Mouse (Mus musculus): Measurements from ENCODE around the gene Rsph9. TPM values are rescaled to one million over a fixed set of nuclear protein-coding genes. Genes with fewer than 3 reads are reported as not detected.

The Rsph9 gene
- total RNA-seq (2022), result 10 to 100 TPM; 24.8 to 32.8 (median 28.2) TPM

DNA sequence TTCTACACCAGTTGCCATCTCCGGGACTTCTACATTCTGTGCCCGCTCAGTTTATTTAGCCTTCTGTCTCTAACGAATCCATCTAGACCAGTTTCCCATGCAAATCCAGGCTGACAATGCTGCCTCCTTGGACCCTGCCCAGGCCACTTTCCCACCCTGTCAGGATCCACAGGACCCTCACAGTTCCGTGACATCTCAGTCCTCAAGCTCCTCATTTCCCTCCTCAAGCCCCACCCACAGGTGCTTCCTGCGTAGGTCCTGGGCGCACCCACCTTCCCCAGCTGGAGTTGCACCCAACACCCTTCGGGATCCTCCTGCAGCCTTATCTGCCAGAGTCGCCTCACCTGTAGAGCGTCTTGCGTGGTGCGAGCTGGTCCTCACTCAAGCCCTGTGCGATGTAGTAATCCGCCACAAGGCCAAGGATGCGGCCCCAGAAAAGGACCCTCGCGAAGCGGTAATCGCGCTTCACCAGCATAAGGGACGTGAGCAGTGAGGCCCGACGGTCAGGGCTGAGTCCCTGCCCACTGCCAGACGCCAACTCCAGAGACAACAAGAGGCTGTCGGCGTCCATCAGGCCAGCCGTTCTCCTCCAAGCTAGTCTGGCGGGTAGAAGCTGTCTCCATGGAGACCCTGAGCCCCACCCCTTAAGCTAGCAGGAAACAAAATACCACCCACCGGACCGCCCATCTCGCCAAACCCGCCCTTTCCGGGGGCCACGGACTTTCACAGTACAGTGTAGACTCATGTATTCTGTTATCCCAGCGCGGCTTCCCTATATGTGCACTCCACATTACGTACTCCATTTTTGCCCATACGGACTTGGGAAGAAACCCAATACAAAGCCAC lies at the start of gene Rsph9:
Gene Rsph9, minus strand, starts transcription at position 639 of the 846 bp plus-strand sequence.
- peak; percentile 79 to 82 for DNase-seq (ENCODE audit: low spot score in 2 of 2)

DNA sequence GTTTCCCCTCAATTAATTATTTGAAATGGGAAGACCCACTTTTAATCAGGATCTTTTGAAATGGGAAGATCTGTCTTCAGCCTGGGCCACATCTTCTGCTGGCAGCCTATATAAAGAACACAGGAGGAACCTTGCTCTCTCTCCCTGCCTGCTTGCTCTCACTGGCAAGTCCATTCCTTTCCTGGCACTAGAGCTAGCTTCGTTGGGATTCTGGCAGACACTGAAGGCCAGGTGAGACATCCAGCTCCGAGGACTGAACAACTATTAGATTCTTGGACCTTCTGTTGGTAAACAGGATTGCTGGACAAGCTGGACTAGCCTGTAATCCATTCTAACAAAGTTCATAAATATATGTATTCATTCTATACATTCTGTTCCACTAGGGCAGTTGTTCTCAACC lies 44.8 kb upstream of the Rsph9 start:
- no peak for DNase-seq (ENCODE audit: low spot score in 2 of 2)

DNA sequence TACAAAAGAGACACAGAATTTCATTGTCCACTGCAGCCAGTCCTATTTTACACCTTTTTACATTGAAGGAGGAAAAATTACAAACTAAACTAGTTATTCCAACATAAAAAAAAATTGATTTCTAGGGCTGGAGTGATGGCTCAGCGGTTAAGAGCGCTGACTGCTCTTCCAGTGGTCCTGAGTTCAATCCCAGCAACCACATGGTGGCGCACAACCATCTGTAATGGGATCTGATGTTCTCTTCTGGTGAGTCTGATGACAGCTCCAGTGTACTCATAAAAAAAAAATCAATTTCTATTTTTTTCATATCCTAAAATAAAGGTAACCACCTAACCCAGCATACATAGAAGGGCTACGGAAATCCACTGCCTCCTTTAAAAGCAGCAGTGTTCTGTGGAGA lies 38.3 kb upstream of the Rsph9 start:
- DNase-seq (ENCODE audit: low spot score in 2 of 2), result no peak

DNA sequence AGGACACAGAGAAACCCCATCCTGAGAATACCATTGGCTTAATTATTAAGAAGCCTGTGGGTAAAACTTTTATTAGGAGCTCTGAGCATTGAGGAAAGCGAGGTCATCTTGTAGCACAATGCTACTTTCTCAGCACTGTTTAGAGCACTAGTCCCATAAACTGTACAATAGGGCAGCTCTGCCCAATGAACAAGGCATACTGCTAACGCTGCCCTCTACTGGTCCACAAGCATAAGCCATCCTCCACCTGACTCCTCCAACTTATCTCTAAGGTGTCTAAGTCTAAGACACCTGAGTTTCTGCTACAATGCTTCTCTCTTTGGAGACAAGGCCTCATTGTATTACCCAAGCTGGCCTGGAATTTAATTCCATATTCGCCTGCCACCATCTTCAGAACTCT lies 26.5 kb upstream of the Rsph9 start:
- no peak for DNase-seq (ENCODE audit: low spot score in 2 of 2)

DNA sequence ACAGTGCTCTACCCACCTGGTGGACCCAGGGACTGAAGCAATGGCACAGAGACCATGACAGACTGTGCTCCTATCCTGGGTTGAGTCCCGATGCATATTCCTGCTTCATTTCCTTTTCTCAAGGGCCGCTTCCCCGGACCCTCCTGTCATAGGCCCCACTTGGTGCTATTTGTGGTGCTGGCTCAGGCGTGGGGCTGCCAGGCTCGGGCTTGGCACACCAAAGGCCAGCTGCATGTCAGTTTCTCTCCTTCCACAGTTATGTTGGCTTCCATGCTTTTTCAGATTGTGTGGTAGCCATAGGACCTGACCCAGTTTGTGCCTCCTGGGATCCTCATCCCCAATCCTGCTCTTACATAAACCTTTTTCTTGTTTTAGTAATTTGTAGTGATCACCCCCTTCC lies 24.8 kb upstream of the Rsph9 start:
- DNase-seq (ENCODE audit: low spot score in 2 of 2), result no peak

DNA sequence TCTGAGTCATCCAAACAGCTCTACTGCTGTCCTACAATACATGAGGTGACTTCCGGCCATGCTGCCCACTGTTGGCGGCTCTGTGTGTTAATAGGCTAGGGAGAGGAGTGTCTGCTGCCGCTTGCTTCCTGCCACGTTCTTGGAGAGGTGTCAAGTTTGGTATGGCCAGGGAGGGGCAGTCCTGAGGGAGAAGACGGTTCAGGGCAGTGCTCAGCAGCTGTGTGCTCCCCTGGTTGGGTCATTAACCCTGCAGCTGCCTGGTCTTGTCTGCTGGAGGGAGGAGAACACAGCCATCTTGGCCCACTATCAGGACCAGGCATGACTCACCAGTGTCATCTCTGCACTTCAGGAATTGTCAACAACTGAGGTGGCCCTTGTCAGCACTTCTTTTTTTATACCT lies 24.3 kb upstream of the Rsph9 start:
- no peak for DNase-seq (ENCODE audit: low spot score in 2 of 2)

DNA sequence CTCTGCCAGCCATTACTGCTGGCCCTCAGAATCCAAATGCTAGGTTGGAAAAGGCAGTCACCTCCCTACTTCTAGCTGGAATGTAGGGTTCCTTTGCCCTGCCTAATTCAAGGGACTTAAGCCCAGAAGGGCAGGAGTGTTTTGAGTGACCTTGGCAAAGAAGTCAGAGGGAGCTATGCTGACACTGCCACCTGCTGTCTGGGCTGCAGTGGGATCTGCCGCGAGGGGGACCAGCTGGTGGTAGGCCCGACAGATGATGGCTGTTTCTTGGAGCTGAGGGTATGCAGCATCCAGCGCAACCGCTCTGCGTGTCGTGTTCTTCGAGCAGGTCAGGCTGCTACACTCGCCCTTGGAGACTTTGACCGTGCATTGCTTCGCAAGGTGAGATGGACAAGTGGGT lies 23.0 kb upstream of the Rsph9 start:
- no peak for DNase-seq (ENCODE audit: low spot score in 2 of 2)

DNA sequence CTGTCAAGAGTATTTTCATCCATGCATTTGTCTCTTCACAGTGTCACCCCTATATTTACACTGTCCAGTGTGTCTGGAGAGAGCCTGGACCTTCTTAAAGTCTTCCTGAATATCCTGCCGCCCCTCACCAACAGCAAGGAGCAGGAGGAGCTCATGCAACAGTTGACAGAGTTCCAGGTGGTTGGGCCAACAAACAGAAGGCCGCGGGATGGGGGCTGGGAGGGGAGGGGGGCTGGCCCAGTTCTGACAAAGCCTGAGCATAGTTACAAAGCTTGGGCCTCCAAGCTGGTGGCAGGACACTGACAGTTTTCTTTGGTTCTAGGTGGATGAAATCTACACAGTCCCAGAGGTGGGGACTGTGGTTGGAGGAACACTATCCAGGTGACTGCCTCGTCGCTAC lies 22.3 kb upstream of the Rsph9 start:
- no peak for DNase-seq (ENCODE audit: low spot score in 2 of 2)

DNA sequence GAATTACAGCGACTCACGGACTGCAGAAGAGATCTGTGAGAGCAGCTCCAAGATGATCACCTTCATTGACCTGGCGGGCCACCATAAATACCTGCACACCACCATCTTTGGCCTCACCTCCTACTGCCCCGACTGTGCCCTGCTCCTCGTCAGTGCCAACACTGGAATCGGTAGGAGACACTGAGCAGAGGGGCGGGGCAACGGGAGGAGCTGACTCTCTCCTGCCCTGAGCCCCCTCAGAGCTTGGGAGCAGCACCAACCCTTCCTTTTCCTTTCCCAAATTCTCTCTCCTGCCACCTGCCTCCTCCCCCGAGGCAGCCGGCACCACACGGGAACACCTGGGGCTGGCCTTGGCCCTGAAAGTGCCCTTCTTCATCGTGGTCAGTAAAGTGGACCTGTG lies 21.4 kb upstream of the Rsph9 start:
- DNase-seq (ENCODE audit: low spot score in 2 of 2), result no peak

DNA sequence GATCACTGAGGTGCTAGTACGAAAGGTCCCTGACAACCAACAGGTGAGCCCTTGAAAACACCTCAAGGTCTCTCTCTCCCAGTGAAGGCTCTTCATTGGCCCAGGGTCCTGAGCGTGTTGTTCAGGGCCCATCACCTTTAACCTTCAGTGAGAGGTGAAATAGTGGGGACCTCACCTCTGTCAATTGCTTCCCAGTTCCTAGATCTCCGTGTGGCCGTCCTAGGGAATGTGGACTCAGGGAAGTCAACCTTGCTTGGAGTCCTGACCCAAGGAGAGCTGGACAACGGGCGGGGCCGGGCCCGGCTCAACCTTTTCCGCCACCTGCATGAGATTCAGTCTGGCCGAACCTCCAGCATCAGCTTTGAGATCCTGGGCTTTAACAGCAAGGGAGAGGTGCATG lies 20.8 kb upstream of the Rsph9 start:
- DNase-seq (ENCODE audit: low spot score in 2 of 2), result no peak

DNA sequence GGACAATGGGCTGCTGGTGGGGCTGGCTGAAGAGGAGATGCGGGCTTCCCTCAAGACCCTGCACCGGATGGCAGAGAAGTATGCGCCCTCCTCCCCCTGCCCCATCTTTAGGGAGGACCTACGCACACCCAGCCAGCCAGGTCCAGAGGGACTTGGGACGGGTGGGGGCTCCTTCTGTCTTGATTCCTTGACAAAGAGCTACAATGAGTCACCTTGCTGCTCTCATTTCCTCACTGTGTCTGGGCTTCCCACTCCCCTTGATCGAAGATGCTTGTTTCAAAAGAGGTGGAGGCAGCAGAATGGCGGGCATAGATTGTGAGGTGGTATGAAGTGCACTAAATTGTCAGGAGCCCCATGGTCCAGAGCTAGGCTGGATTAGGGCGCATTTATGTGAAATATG lies 20.3 kb upstream of the Rsph9 start:
- DNase-seq (ENCODE audit: low spot score in 2 of 2), result no peak

DNA sequence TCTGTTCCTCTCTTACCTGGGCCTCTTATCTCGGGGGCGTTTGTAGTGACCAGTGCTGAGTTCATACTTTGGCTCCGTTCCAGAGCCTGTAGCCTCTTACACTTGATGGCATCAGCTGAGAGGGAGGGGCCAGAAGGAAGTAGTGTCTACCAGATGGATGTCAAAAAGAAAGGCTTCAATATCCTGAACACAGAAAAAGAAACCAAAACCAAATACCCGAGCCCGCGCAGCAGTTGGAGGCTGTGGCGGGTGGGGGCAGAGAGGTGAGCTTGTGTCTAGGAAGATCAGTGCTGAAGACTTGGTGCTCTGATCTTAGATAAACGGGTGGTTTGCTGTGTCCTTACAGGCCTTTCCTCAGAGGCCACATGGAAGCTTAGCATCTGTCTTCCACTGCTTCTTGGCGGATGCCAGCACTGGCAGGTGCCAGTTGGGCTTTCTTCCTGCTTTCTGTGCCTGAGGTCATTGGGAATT lies 19.0 kb upstream of the Rsph9 start:
- DNase-seq (ENCODE audit: low spot score in 2 of 2), result no peak

DNA sequence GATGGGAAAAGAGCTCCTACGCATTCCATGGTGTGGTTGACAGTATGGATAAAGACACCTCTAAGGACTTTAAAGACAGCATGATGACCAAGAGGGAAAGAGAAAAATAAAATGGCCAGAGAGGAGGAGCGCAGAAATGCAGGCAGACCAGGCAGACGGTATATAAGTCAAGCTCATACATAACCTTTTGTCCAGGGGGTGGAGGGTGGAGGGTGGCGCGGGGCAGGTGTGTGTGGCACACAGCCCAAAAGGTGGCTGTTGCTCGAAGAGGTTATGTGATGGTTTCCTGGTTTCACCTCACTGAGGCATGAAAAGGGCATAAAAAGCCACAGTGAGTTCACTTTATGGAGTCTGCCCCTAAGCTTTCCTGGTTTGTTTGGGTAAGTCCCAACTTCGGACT lies 18.5 kb upstream of the Rsph9 start:
- no peak for DNase-seq (ENCODE audit: low spot score in 2 of 2)

DNA sequence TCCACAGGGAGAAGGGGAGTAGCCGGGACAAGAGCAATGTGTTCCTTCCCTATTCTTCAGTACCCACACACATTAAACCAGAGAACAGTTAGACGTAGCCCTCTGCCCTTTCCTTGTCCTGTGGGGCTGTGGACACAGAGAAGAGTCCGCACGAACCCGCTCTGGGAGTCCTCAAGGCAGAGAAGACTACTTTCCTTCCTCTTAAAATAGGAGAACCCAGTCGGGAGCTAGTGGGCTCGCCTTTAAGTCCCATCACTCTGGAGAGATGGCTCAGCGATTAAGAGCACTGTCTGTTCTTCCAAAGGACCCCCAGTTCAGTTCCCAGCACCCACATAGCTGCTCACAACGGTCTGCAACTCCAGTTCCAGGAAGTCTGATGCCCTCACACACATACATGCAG lies 17.7 kb upstream of the Rsph9 start:
- no peak for DNase-seq (ENCODE audit: low spot score in 2 of 2)

DNA sequence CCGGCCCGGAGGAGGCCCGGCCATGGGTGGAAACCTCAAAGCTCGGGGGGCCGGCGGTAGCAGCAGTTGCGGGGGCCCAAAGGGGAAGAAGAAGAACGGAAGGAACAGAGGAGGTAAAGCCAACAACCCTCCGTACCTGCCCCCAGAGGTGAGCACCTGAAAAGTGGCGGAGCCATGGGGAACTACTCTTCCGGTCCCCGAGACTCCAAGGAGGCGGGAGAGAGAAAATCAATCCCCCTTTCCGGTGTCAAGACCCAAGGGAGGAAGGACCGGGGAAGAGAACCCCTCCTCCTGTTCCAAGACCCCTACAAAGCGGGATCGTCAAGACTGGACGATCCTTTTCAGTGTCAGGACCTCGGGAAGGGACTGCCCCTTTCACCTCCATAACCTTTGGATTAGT lies 17.2 kb upstream of the Rsph9 start:
- no peak for DNase-seq (ENCODE audit: low spot score in 2 of 2)

DNA sequence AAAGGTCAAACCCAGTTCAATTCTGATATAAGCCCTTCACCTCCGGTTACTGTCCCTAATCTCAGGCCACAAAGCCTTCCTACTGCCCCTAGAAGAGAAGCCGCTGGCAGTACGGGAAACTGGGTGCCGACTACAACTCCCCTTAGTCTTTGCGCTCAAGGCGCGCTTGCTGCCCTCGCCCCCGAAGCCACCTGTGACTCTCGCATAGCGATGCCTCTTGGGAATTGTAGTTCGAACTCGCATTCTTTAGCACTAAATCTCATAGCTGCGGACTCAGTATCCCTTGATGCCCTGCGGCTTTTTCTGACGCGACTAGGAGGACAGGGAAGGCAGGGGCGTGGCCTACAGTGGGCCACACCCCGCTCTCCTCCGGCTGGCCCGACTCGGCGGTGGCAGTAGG lies 16.7 kb upstream of the Rsph9 start, which contains the start of gene Gtpbp2:
Gene Gtpbp2, plus strand, starts transcription at position 347 of the 400 bp plus-strand sequence.
- peak; percentile 96 to 99 for DNase-seq (ENCODE audit: low spot score in 2 of 2)

DNA sequence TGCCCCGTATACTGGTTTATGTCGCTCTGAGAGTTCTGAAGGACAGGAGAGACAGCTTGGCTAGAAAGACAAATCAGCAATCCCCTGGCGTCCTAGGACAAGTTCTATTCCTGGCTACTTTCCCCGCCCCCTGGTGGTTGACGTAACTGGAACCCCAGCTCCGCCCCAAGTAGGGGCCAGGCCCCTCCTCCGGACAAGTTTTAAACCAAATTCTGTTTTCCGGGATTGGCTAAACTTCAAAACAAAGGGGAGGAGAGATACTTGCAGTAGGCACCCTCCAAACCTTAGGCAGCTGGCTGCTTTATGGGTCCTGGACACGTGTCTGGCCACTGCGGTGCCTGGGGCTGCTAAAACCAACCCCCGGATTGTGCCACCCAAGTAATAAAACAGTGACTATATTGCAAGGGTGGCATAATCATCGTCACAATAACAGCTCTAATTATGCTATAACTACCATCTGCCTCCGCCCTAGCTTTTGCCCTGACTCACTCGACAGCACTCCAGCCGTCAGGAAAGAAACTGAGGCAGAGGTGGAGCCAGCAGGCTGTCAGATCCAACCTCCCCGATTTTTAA lies 16.2 kb upstream of the Rsph9 start:
- peak; percentile 84 to 87 for DNase-seq (ENCODE audit: low spot score in 2 of 2)

DNA sequence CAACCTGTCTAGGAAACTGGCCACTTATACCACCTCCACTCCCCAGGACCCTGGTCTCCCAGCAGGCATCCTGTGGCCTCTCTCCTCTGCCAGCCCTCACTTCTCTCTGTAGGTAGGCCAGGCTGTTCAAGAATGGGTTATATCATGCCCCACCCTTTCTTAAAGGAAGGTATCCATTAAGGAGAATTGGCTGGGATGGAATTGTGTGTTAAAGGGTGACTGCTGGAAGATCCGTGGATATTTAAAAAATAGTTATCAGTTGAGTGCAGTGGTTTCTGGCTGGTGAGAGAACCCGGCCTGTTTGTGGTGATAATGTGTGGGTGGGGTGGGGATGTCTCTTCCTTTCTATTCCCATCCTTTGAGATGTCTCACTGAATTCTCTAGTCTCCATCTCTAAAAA lies 15.2 kb upstream of the Rsph9 start:
- no peak for DNase-seq (ENCODE audit: low spot score in 2 of 2)

DNA sequence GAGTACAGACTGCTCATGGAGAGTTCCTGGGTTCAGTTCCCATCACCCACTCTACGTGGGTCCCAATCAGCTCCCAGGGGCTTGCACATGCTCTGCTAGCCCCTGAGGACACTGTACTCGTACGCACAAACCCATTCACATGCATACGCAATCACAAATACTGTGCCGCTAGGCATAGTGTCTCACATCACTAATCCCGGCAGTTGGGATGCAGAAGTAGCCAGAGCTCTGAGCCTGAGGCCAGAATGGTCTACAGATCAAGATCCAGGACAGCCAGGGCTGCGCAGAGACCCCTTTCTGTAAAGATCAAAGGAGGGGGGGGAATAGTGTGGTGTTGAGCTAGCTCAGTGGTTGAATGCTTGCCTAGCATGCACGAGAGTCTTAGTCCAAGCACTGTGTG lies 13.1 kb upstream of the Rsph9 start:
- DNase-seq (ENCODE audit: low spot score in 2 of 2), result no peak

DNA sequence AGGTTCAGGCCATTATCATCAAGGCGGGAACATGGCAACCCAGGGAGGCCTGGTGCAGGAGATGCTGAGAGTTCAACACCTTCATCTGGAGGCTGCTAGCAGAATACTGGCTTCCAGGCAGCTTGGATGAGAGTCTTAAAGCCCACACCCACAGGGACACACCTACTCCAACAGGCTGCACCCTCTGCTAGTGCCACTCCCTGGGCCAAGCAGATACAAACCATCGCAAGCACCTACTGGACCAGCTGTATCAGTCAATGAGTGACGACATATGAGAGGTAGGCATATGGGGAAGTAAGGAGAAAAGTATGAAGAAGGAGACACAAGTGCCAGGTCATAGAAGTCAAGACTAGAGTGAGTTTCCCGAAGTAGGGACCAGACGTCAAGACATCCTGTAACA lies 12.7 kb upstream of the Rsph9 start:
- DNase-seq (ENCODE audit: low spot score in 2 of 2), result no peak

DNA sequence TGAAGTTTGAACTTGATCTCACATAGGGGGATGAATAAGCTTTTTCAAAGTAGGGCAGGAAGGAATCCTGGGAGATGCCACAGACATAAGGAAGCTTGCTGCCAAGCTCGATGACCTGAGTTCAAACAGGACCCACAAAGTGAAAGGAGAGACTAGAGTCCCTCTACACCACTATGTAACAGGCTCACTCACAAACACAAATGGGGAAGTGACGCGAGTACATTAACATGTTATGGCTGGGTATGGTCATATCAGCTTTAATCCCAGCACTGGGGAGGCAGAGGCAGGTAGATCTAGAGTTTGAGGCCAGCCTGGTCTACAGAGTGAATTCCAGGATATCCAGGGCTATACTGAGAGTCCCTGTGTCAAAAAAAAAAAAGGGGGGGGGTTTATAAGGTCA lies 10.3 kb upstream of the Rsph9 start:
- DNase-seq (ENCODE audit: low spot score in 2 of 2), result no peak

DNA sequence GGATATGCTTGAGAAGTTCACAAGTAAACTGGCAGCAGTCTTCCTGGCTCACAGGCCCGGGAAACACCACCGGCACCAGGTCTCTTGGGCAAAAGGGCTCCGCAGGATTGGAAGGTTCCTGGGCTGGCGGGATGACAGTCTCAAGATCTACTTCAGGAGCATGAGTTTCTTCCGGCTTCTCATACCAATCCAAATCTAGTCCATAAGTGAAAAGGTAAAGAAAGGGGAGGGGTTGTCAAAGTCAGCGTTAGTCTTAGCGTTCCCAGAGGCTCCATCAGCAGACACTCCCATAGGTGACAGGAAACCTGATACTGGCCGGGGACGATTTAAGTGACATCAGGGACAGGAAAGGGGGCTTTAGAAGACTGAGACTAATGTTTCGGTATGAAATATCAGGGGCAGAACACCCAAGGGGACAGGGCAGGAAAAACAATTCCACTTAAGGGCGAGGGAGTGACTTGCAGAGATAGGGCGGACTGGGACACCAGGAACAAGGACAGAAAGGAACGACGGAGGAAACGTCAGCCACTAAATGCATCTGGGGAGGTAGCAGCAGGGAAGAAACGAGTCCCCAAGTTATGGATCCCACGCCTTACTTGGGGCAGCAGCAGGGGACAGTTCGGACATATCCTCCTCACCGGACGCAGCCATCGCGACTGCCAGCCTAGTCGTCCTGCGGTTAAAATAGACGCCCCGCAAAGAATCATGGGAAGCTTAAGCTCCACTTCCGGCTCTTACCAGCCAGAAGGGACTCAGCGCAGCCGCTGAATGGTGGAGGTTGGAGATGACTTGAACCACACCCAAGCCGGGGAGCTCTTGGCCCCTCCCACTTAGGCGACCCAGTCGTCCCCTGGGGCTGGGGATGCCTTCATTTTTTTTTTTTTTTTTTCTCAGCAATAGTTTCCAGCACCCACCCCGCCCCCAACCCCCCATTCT lies 9.1 kb upstream of the Rsph9 start, which contains the start of gene Mad2l1bp:
Gene Mad2l1bp, minus strand, starts transcription at position 707 of the 936 bp plus-strand sequence.
- peak; percentile 84 for DNase-seq (ENCODE audit: low spot score in 2 of 2)

Data from layer of hippocampus, adult 8-10 months (tissue).